Mouse (Mus musculus): ENCODE measurements around the gene Olfr222. TPM values are rescaled to one million over a fixed set of nuclear protein-coding genes. Genes with fewer than 3 reads are reported as not detected.
A peak's percentile ranks its signal among the peaks of the same experiment; 100 is the strongest.

Olfr222 gene
- total and polyA plus RNA-seq, 2 experiments = not detected

- TF ChIP-seq POLR2A (IDR thresholded peaks at IDR 0.05; ENCODE audit: extremely low read depth, insufficient read depth, low read length) = no peak
- Histone ChIP-seq H3K27ac (replicated peaks; ENCODE audit: insufficient read depth, low read depth, low read length) (no peak overlapping the region), H3K27me3 (ENCODE audit: control insufficient read depth, insufficient read depth, low read length) (no peaks in the 10 kb centered on the region; the same call in 1 of the 2 replicates), H3K4me3 (ENCODE audit: insufficient read depth, low read depth, low read length) (no peak overlapping the region), H3K36me3 (ENCODE audit: control insufficient read depth, insufficient read depth, low read length) (no peaks in the 10 kb centered on the region), H3K4me1 (ENCODE audit: control insufficient read depth, insufficient read depth, low read length) (no peaks in the 10 kb centered on the region), H3K9ac (ENCODE audit: low read depth, low read length) (no peak overlapping the region), H3K79me2 (ENCODE audit: control insufficient read depth, insufficient read depth, low read length) (no peaks in the 10 kb centered on the region)
- WGBS = 43% methylated on average over 1 of the region's 1 CpGs
- DNase-seq (ENCODE audit: extremely low read depth, low read depth, low spot score) = no peak
Observed at GRCm38 (mm10) chr11:59602287-59602686, 26.3 kb upstream of the Olfr222 start.

DNA sequence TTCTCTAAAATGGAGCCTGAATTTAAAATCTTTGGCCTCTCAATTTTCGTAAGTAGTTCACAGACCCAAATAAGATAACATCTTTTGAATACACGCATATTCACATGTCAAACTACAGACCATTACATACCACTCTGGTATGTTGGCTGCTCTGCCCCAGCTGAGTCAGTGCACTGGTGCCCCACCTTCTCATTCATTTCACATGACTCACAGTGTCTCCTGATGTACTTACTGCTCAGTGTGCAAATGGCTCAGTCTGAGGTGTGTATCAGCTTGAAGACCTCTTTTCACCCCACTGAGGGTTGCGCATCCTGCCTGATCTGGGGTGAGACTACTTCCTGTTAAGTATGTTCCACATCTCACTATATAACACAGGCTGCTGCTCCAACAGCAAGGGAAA lies 24.8 kb upstream of the Olfr222 start:
- no peaks in the 10 kb centered on the region for H3K79me2 ChIP-seq (ENCODE audit: control insufficient read depth, insufficient read depth, low read length)
- H3K27me3 ChIP-seq (ENCODE audit: control insufficient read depth, insufficient read depth, low read length) = no peaks in the 10 kb centered on the region; the same call in 1 of the 2 replicates
- H3K36me3 ChIP-seq (ENCODE audit: control insufficient read depth, insufficient read depth, low read length) = no peaks in the 10 kb centered on the region
- WGBS = 87% methylated on average over 3 of the region's 3 CpGs
- H3K27ac ChIP-seq (replicated peaks; ENCODE audit: insufficient read depth, low read depth, low read length) = no peak overlapping the region
- no peak overlapping the region for H3K9ac ChIP-seq (ENCODE audit: low read depth, low read length)
- no peak overlapping the region for H3K4me3 ChIP-seq (ENCODE audit: insufficient read depth, low read depth, low read length)
- DNase-seq (ENCODE audit: extremely low read depth, low read depth, low spot score) = no peak
- no peaks in the 10 kb centered on the region for H3K4me1 ChIP-seq (ENCODE audit: control insufficient read depth, insufficient read depth, low read length)
- no peak for TF ChIP-seq POLR2A (IDR thresholded peaks at IDR 0.05; ENCODE audit: extremely low read depth, insufficient read depth, low read length)
- TF ChIP-seq CTCF (IDR thresholded peaks at IDR 0.05; ENCODE audit: low read depth, low read length) = no peak

- DNase-seq (ENCODE audit: extremely low read depth, low read depth, low spot score) = peak; percentile 22
- TF ChIP-seq POLR2A (IDR thresholded peaks at IDR 0.05; ENCODE audit: extremely low read depth, insufficient read depth, low read length) = no peak
- Histone ChIP-seq H3K79me2 (ENCODE audit: control insufficient read depth, insufficient read depth, low read length) (no peaks in the 10 kb centered on the region), H3K4me3 (ENCODE audit: insufficient read depth, low read depth, low read length) (no peak overlapping the region), H3K9ac (ENCODE audit: low read depth, low read length) (no peak overlapping the region), H3K4me1 (ENCODE audit: control insufficient read depth, insufficient read depth, low read length) (no peaks in the 10 kb centered on the region), H3K36me3 (ENCODE audit: control insufficient read depth, insufficient read depth, low read length) (no peaks in the 10 kb centered on the region), H3K27me3 (ENCODE audit: control insufficient read depth, insufficient read depth, low read length) (no peaks in the 10 kb centered on the region; the same call in 1 of the 2 replicates), H3K27ac (replicated peaks; ENCODE audit: insufficient read depth, low read depth, low read length) (no peak overlapping the region)
- WGBS = 35% methylated on average over 7 of the region's 7 CpGs
Observed at GRCm38 (mm10) chr11:59599211-59599610, 23.2 kb upstream of the Olfr222 start.

GRCm38 (mm10) chr11:59596950-59597349 lies 20.9 kb upstream of the Olfr222 start:
- H3K36me3 ChIP-seq (ENCODE audit: control insufficient read depth, insufficient read depth, low read length) = no peaks in the 10 kb centered on the region
- H3K9ac ChIP-seq (ENCODE audit: low read depth, low read length) = no peak overlapping the region
- H3K4me1 ChIP-seq (ENCODE audit: control insufficient read depth, insufficient read depth, low read length) = no peaks in the 10 kb centered on the region
- TF ChIP-seq POLR2A (IDR thresholded peaks at IDR 0.05; ENCODE audit: extremely low read depth, insufficient read depth, low read length) (no peak), CTCF (IDR thresholded peaks at IDR 0.05; ENCODE audit: low read depth, low read length) (no peak)
- WGBS = 84% methylated on average over 8 of the region's 8 CpGs
- no peak overlapping the region for H3K27ac ChIP-seq (replicated peaks; ENCODE audit: insufficient read depth, low read depth, low read length)
- H3K79me2 ChIP-seq (ENCODE audit: control insufficient read depth, insufficient read depth, low read length) = no peaks in the 10 kb centered on the region
- DNase-seq (ENCODE audit: extremely low read depth, low read depth, low spot score) = no peak
- H3K4me3 ChIP-seq (ENCODE audit: insufficient read depth, low read depth, low read length) = no peak overlapping the region
- no peaks in the 10 kb centered on the region; the same call in 1 of the 2 replicates for H3K27me3 ChIP-seq (ENCODE audit: control insufficient read depth, insufficient read depth, low read length)

- H3K27me3 ChIP-seq (ENCODE audit: control insufficient read depth, insufficient read depth, low read length) = no peaks in the 10 kb centered on the region; the same call in 1 of the 2 replicates
- no peaks in the 10 kb centered on the region for H3K36me3 ChIP-seq (ENCODE audit: control insufficient read depth, insufficient read depth, low read length)
- TF ChIP-seq CTCF (IDR thresholded peaks at IDR 0.05; ENCODE audit: low read depth, low read length) (no peak), POLR2A (IDR thresholded peaks at IDR 0.05; ENCODE audit: extremely low read depth, insufficient read depth, low read length) (no peak)
- no peaks in the 10 kb centered on the region for H3K79me2 ChIP-seq (ENCODE audit: control insufficient read depth, insufficient read depth, low read length)
- H3K9ac ChIP-seq (ENCODE audit: low read depth, low read length) = no peak overlapping the region
- H3K27ac ChIP-seq (replicated peaks; ENCODE audit: insufficient read depth, low read depth, low read length) = no peak overlapping the region
- WGBS = 48% methylated on average over 4 of the region's 4 CpGs
- H3K4me1 ChIP-seq (ENCODE audit: control insufficient read depth, insufficient read depth, low read length) = no peaks in the 10 kb centered on the region
- no peak overlapping the region for H3K4me3 ChIP-seq (ENCODE audit: insufficient read depth, low read depth, low read length)
- DNase-seq (ENCODE audit: extremely low read depth, low read depth, low spot score) = no peak
Observed at GRCm38 (mm10) chr11:59596091-59596490, 20.1 kb upstream of the Olfr222 start.

- Histone ChIP-seq H3K4me3 (ENCODE audit: insufficient read depth, low read depth, low read length) (no peak within 1 kb of the TSS), H3K9ac (ENCODE audit: low read depth, low read length) (no peak within 1 kb of the TSS), H3K27me3 (ENCODE audit: control insufficient read depth, insufficient read depth, low read length) (no peaks in the 10 kb centered on the region; the same call in 1 of the 2 replicates), H3K36me3 (ENCODE audit: control insufficient read depth, insufficient read depth, low read length) (no peaks in the 10 kb centered on the region), H3K27ac (replicated peaks; ENCODE audit: insufficient read depth, low read depth, low read length) (no peak within 1 kb of the TSS), H3K4me1 (ENCODE audit: control insufficient read depth, insufficient read depth, low read length) (no peaks in the 10 kb centered on the region), H3K79me2 (ENCODE audit: control insufficient read depth, insufficient read depth, low read length) (no peaks in the 10 kb centered on the region)
- 79% methylated on average over 6 of the region's 6 CpGs for WGBS
- no peak for DNase-seq (ENCODE audit: extremely low read depth, low read depth, low spot score)
- no peak for TF ChIP-seq CTCF (IDR thresholded peaks at IDR 0.05; ENCODE audit: low read depth, low read length)
- TF ChIP-seq POLR2A (IDR thresholded peaks at IDR 0.05; ENCODE audit: extremely low read depth, insufficient read depth, low read length) = no peak
Observed at GRCm38 (mm10) chr11:59593189-59593588, 17.2 kb upstream of the Olfr222 start, which contains the start of gene Olfr223. Gene Olfr223, minus strand, starts transcription at chr11:59593289.

All from liver, adult 2 months (tissue).